Mouse (Mus musculus) stomach, embryonic 16.5 days (tissue): ENCODE measurements around the gene 9230112D13Rik. TPM values are rescaled to one million over a fixed set of nuclear protein-coding genes. Genes with fewer than 3 reads are reported as not detected.

Source experiments
- ATAC-seq: fragments of 200-750 bp; cut with Nextera tagmentation; 2 replicates; pipeline ENCODE4 v1.8.0; 2017; ENCODE audit warnings: moderate number of reproducible peaks, moderate TSS enrichment; ENCODE audit not compliant: insufficient read depth, low FRiP score
- H3K27ac ChIP-seq: fragments of 300-500 bp; sonication (generic); 2 replicates; pipeline ENCODE4 v1.5.1; 2014; ENCODE audit warnings: low read length
- H3K27me3 ChIP-seq: fragments of 300-500 bp; sonication (generic); 2 replicates; pipeline ENCODE4 v1.6.1; 2014; ENCODE audit warnings: low read length, control low read depth, mixed read lengths; ENCODE audit not compliant: control insufficient read depth, insufficient read depth
- H3K36me3 ChIP-seq: fragments of 300-500 bp; sonication (generic); 2 replicates; pipeline ENCODE4 v1.6.1; 2014; ENCODE audit warnings: low read length; ENCODE audit not compliant: control insufficient read depth, insufficient read depth
- H3K4me1 ChIP-seq: fragments of 300-500 bp; sonication (generic); 2 replicates; pipeline ENCODE4 v1.6.1; 2014; ENCODE audit warnings: low read length, control low read depth, mixed read lengths; ENCODE audit not compliant: control insufficient read depth, insufficient read depth
- H3K4me2 ChIP-seq: fragments of 300-500 bp; sonication (generic); 2 replicates; pipeline ENCODE4 v1.6.1; 2014; ENCODE audit warnings: low read depth, low read length, mixed read lengths
- H3K4me3 ChIP-seq: fragments of 300-500 bp; sonication (generic); replicated peaks from 2 replicates; pipeline ENCODE4 v1.5.1; 2014; ENCODE audit warnings: mild to moderate bottlenecking, low read length
- H3K9ac ChIP-seq: fragments of 300-500 bp; sonication (generic); 2 replicates; pipeline ENCODE4 v1.6.1; 2014; ENCODE audit warnings: low read length
- H3K9me3 ChIP-seq: fragments of 300-500 bp; sonication (generic); replicated peaks from 2 replicates; pipeline ENCODE4 v1.6.1; 2016; ENCODE audit warnings: low read length, control low read depth; ENCODE audit not compliant: control insufficient read depth
- WGBS: fragments of 180-500 bp; shearing (Covaris S2); extraction: QIAGEN DNeasy Blood & Tissue Kit; methylation state at CpG from one replicate; pipeline ENCODE4 v1.1.7; 2014; 5-methylcytosine and 5-hydroxymethylcytosine counted together
- polyA plus RNA-seq: library from polyadenylated mRNA; unstranded; fragments of >200 nt; fragmentation: Nextera tagmentation; extraction: Ambion mirVana; gene quantifications from 2 replicates; pipeline ENCODE4 v1.2.1, GENCODE M21; 2015

Gene 9230112D13Rik
- polyA plus RNA-seq, 1 experiment from 2014 or later, result not detected

GRCm38 (mm10) chr14:34505309-34505708 is 17.3 kb downstream of the 9230112D13Rik start:
- Histone ChIP-seq H3K27ac (no peak overlapping the region), H3K4me3 (no peak overlapping the region), H3K9me3 (no peaks in the 10 kb centered on the region), H3K9ac (0 out of 2 replicates have a peak overlapping the region, but pooled peaks have one; percentile 9), H3K27me3 (no peaks in the 10 kb centered on the region), H3K4me2 (no peak overlapping the region), H3K4me1 (peaks cover 20% of the 10 kb centered on the region), H3K36me3 (no peaks in the 10 kb centered on the region)
- ATAC-seq, result no peak
- WGBS, result 70% methylated on average over 7 of the region's 7 CpGs

GRCm38 (mm10) chr14:34504377-34504776 is 18.2 kb downstream of the 9230112D13Rik start:
- no peaks in the 10 kb centered on the region for H3K9me3 ChIP-seq
- no peaks in the 10 kb centered on the region for H3K36me3 ChIP-seq
- no peak overlapping the region for H3K4me2 ChIP-seq
- no peaks in the 10 kb centered on the region for H3K27me3 ChIP-seq
- H3K9ac ChIP-seq, result no peak overlapping the region
- H3K4me1 ChIP-seq, result peaks cover 30% of the 10 kb centered on the region
- WGBS, result 77% methylated on average over 5 of the region's 5 CpGs
- H3K4me3 ChIP-seq, result no peak overlapping the region
- H3K27ac ChIP-seq, result peak overlapping the region; percentile 64
- no peak for ATAC-seq

- H3K27ac ChIP-seq, result peak overlapping the region; percentile 64
- H3K36me3 ChIP-seq, result no peaks in the 10 kb centered on the region
- peak overlapping the region; percentile 94 for H3K4me3 ChIP-seq
- 45% methylated on average over 6 of the region's 6 CpGs for WGBS
- ATAC-seq, result no peak
- peaks cover 27% of the 10 kb centered on the region for H3K4me1 ChIP-seq
- H3K9me3 ChIP-seq, result no peaks in the 10 kb centered on the region
- H3K27me3 ChIP-seq, result no peaks in the 10 kb centered on the region
- H3K4me2 ChIP-seq, result peak overlapping the region; percentile 83
- H3K9ac ChIP-seq, result peak overlapping the region; percentile 43
Observed at GRCm38 (mm10) chr14:34503759-34504158, 18.8 kb downstream of the 9230112D13Rik start.

- peaks cover 27% of the 10 kb centered on the region for H3K4me1 ChIP-seq
- ATAC-seq, result no peak; the same call in 1 of the 2 replicates
- H3K4me2 ChIP-seq, result peak within 1 kb of the TSS; percentile 83
- no peaks in the 10 kb centered on the region for H3K36me3 ChIP-seq
- no peaks in the 10 kb centered on the region for H3K9me3 ChIP-seq
- H3K9ac ChIP-seq, result peak within 1 kb of the TSS; percentile 99
- 7% methylated on average over 15 of the region's 15 CpGs for WGBS
- no peaks in the 10 kb centered on the region for H3K27me3 ChIP-seq
- peak within 1 kb of the TSS; percentile 97 for H3K27ac ChIP-seq
- peak within 1 kb of the TSS; percentile 94 for H3K4me3 ChIP-seq
Observed at GRCm38 (mm10) chr14:34503325-34503647, 19.3 kb downstream of the 9230112D13Rik start, which contains the start of gene Bmpr1a. Gene Bmpr1a, minus strand, starts transcription at chr14:34503341.

- Histone ChIP-seq H3K4me3 (peak overlapping the region; percentile 94), H3K27me3 (no peaks in the 10 kb centered on the region), H3K9ac (peak overlapping the region; percentile 99), H3K9me3 (no peaks in the 10 kb centered on the region), H3K27ac (peak overlapping the region; percentile 97), H3K36me3 (no peaks in the 10 kb centered on the region), H3K4me2 (peak overlapping the region; percentile 83), H3K4me1 (peaks cover 25% of the 10 kb centered on the region)
- under 1% methylated on average over 83 of the region's 115 CpGs for WGBS
- peak; percentile 93 for ATAC-seq
Observed at GRCm38 (mm10) chr14:34502475-34503324, 19.9 kb downstream of the 9230112D13Rik start.

GRCm38 (mm10) chr14:34501804-34502474 is 20.7 kb downstream of the 9230112D13Rik start:
- Histone ChIP-seq H3K27ac (peak overlapping the region; percentile 97), H3K36me3 (no peaks in the 10 kb centered on the region), H3K9me3 (no peaks in the 10 kb centered on the region), H3K9ac (peak overlapping the region; percentile 99), H3K27me3 (no peaks in the 10 kb centered on the region), H3K4me3 (peak overlapping the region; percentile 94), H3K4me2 (peak overlapping the region; percentile 83), H3K4me1 (peaks cover 30% of the 10 kb centered on the region)
- ATAC-seq, result peak; percentile 23; the same call in 1 of the 2 replicates
- under 1% methylated on average over 71 of the region's 77 CpGs for WGBS

GRCm38 (mm10) chr14:34501447-34501803 is 21.2 kb downstream of the 9230112D13Rik start:
- Histone ChIP-seq H3K27ac (peak overlapping the region; percentile 97), H3K9ac (peak overlapping the region; percentile 99), H3K4me3 (peak overlapping the region; percentile 94), H3K4me2 (peak overlapping the region; percentile 83), H3K36me3 (no peaks in the 10 kb centered on the region), H3K4me1 (peaks cover 32% of the 10 kb centered on the region), H3K27me3 (no peaks in the 10 kb centered on the region), H3K9me3 (no peaks in the 10 kb centered on the region)
- no peak for ATAC-seq
- WGBS, result under 1% methylated on average over 16 of the region's 16 CpGs

GRCm38 (mm10) chr14:34500309-34500708 is 22.3 kb downstream of the 9230112D13Rik start:
- Histone ChIP-seq H3K9ac (peak overlapping the region; percentile 66), H3K27me3 (no peaks in the 10 kb centered on the region), H3K4me2 (peak overlapping the region; percentile 83), H3K36me3 (no peaks in the 10 kb centered on the region), H3K4me3 (peak overlapping the region; percentile 94), H3K27ac (no peak overlapping the region), H3K4me1 (peaks cover 40% of the 10 kb centered on the region), H3K9me3 (no peaks in the 10 kb centered on the region)
- 5% methylated on average over 4 of the region's 4 CpGs for WGBS
- no peak for ATAC-seq

- H3K4me3 ChIP-seq, result peak overlapping the region; percentile 94; the same call in 1 of the 2 replicates
- 52% methylated on average over 4 of the region's 4 CpGs for WGBS
- no peak overlapping the region; the same call in 1 of the 2 replicates for H3K9ac ChIP-seq
- H3K27ac ChIP-seq, result peak overlapping the region; percentile 41; the same call in 1 of the 2 replicates
- H3K4me2 ChIP-seq, result peak overlapping the region; percentile 83
- H3K36me3 ChIP-seq, result no peaks in the 10 kb centered on the region
- peaks cover 40% of the 10 kb centered on the region for H3K4me1 ChIP-seq
- no peak for ATAC-seq
- H3K27me3 ChIP-seq, result no peaks in the 10 kb centered on the region
- H3K9me3 ChIP-seq, result no peaks in the 10 kb centered on the region
Observed at GRCm38 (mm10) chr14:34499664-34500063, 22.9 kb downstream of the 9230112D13Rik start.
